Mouse (Mus musculus) left cerebral cortex, postnatal 10 days (tissue): Measurements from ENCODE around the gene Mpv17l. TPM values are rescaled to one million over a fixed set of nuclear protein-coding genes. Genes with fewer than 3 reads are reported as not detected.
"Not testable (repeated sequence)": the region's sequence is repeated elsewhere in the genome, so short reads cannot be mapped to it uniquely, and the experiment has no call there.

ENCODE experiments used
- DNase-seq, 2 experiments: peaks; one replicate each; pipeline ENCODE4 v3.0.0; 2021 to 2022; ENCODE audit warnings: low spot score in 2 of 2, mixed read lengths in 1 of 2; ENCODE audit errors: extremely low spot score in 1 of 2
- intact Hi-C: fragments of 180-260 bp; cut with DNase I; formaldehyde crosslinking; loops from one replicate; pipeline ENCODE4 v1.15.1; 2025
- total RNA-seq, 2 experiments: library from RNA; stranded (reverse); gene quantifications; 2 replicates each; pipeline ENCODE4 v1.2.3; 2021

Mpv17l gene
- total RNA-seq: 10 to 100 TPM; 71.9 to 75.9 TPM

DNA sequence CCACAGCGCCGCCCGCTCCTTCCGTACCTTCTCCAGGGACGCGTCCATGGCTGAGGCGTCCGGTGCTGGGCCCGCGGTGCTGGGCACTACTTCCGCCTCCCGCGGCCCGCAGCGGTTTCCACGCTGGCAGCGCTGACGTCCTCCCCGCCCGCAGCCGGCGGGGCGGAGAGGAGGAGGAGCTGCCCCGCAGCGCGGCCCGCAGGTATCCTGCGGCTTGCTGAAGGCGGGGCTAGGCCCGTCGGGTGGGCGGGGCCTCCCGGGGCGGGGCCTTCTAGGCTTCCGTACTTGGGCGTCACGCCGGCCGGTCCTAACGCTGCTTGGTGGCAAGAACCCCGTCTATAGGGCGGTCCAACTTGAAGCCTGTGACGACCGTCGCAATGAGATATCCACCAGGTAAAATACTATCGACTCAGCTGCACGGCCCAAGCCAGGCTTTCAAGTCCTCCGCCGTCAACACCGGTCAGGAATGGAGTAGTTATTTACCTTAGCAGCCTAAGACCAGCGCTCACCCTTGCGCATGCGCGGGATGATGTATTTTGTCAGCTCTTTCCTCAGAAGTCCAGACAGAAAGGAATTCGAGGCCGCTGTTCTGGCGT lies at the start of gene Mpv17l, which contains the start of gene Pdxdc1:
TSS of gene Mpv17l (plus strand) at position 274 of the 596 bp plus-strand sequence.
TSS of gene Pdxdc1 (minus strand) at position 244 of the 596 bp plus-strand sequence.
- intact Hi-C loops: loop anchor here (5.0 kb wide), 1 partner anchor 209 kb away; no protein-coding TSS in a partner anchor
- peak; percentile 95 to 97 for DNase-seq

DNA sequence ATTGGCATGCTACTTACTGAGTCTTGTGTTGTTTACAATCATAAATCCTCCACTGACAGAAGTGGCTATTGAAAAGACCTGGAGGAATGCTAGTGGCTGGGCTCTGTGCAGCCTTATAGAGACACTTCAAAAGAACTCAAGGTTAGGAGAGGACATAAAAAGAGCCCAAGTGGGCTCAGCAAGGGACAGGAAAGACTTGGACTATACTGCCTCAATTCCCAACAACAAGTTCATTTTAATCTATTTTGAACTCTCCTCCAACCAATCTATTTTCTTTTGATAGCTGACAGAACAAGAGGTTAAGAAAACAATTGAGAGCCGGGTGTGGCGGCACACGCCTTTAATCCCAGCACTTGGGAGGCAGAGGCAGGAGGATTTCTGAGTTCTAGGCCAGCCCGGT lies 49.1 kb upstream of the Mpv17l start:
- DNase-seq: no peak
- intact Hi-C loops: no loop called here

DNA sequence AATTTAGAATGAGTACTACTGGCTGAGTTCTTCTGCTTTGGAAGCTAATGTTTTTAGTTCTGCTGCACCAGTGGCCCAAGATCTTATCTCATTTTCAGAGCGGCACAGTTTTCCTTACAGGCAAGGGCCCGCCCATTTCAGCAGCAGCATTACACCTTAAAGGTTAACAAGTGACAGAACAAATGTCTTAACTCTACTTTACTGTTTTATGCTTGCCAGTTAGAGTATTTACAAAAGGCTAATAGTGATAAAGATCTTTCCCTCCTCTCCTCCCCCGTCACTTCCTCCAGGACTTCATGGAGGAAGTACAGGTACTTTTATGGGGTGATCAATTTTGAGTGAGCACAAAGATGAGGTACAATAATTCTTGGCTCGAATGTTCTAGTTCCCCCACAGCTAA lies 36.9 kb upstream of the Mpv17l start:
- no peak for DNase-seq
- intact Hi-C loops: no loop called here

DNA sequence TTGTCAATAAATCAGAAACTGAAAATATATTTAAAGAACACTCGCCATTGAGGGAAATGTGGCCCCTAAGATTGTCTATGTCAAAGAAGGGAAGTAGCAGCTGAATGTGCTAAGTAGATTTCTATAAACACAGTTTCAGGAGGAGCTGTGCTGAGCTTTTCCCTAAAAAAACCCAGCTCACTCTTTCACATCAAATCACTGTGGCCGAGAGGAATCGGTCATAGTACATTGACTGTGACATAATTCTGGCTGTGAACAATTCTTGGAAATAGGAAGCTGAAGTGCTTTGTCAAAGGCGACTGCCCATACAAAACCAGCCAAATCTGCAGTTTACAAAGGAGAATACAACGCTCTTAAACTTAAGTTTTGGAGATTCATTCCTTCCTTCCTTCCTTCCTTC lies 36.3 kb upstream of the Mpv17l start:
- intact Hi-C loops: no loop called here
- no peak for DNase-seq

DNA sequence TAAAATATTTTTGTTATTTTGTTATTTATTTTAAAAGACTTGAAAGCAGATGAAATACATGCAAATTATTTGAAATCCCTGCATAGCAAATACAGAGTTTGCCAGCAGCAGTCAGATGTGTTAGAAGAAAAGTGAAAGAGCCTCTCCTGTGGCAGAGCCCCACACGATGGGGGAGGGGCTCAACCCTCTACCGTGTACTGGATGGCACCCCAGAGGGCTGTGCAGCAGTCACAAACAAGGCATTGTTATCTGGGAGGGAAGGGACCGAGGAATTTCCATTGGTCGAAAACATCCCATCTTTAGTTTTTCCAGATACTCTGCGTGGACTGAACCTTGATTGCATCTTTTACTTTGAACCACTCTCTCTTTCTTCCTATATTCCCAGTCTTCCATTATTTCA lies 35.6 kb upstream of the Mpv17l start:
- intact Hi-C loops: not testable (repeated sequence)

DNA sequence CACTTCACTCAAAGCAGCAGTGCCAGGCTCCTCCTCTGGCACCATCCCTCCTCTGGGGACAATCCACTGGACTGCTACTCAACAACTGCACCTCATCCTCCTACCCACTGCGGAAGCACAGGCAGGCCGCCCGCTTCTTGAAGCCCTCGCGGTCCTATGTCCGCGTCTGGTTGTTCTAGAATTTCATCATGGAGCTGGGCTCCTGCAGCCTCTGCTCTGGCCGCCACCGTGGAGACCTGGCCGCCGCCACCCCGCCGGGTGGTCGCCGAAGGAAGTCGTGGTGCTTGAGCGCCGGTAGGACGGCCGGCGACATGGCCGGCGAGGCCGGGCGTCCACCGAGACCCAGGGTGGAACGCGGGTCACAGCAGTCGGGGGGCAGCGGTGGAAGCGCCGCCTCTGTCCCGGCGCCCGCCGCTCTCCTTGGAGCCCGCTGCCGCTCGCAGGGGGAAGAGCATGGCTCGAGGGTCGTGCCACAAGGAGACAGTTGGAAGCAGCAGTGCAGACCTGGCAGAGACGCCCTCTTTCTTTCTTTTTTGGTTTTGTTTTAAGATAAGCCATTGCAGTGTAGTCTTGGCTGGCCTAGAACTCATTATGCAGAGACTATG lies 34.9 kb upstream of the Mpv17l start:
- intact Hi-C loops: no loop called here
- peak in 1 of 2 experiments; percentile 38 for DNase-seq

More for the DNA sequence above, 35.6 kb upstream of the Mpv17l start:
- peak in 1 of 2 experiments; percentile 58 for DNase-seq

DNA sequence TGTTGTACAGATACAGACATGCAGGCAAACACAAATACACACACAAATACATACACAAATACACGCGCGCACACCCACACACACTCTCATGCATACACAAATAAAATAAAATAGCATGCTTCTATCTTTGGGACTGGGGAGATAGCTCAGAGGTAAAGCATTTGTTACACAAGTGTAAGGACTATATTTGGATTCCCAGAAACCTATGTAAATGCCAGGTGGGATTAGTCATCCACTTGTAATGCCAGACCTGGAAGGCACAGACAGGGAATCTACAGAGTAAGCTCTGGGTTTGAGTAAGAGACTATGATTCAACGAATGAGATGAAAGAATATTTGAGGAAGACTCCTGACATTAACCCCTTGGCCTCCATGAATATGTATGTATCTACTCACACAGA lies 27.5 kb upstream of the Mpv17l start:
- intact Hi-C loops: no loop called here
- DNase-seq: no peak

DNA sequence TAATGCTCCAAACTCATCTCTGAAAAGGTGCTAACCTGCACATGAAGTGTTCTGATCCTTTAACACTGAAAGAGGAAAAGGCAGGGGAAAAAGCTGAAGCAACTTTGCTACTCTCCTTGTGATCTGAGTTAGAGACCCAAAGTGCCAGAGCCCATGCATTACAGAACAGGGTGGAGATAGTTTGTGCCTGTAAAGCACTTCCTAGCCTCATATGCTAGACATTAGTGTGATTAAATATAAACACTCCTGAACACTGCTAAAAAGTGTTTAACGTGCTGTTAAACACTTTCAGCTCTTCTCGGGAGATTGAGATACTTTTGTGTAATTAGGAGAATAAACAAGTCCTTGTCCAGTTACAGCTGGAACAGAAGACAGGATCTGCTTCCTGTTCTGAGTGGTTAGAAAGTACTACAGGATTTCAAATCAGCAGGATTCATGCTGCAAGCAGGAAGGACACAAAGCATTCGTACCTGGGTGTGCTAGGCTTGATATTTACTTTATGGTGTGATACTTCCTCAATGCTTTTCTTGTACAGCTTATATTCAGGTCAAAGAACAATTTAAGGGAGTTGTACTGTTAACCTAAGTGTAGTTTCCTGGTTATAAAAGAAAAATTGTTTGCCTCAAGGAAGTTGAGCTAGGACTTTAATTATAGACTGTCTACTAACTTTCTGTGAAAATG lies 19.7 kb upstream of the Mpv17l start:
- intact Hi-C loops: no loop called here

DNA sequence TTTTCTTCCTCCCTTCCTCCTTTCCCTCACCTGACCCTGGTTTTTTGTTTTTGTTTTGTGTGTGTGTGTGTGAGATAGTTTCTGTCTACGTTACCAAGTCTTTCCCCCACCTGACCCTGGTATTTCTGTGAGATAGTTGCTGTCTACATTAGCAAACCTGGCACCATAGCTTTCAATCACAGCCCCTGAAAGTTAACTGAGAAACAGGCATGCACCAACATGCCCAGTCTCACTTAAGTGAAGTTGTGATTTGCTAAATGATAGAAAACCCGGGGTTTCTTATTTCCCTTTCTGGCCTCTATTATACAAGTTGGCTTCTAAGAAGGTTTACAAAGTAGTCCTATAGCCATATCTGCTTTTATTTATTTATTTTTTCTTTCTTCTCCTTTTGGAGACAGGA lies 12.5 kb upstream of the Mpv17l start:
- no peak for DNase-seq
- intact Hi-C loops: no loop called here

More for the DNA sequence above, 19.7 kb upstream of the Mpv17l start:
- DNase-seq: no peak

DNA sequence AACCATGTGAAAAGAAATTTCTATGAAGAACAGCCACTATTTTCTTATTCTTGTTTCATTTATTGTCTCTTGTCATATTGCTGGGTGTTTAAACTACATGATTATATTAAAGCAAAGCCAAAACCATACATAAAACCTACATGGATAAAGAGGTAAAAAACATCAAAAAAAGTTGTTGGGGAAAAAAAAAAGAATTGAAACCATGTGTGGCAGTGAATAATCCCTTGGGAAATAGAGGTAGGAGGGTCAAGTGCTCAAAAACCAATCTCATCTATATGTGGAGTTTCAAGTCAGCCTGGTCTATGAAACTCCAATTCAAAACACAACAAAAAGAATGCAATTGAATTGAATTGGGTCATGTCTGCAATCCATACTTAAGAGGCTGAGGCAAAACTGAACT lies 10.1 kb upstream of the Mpv17l start:
- DNase-seq: no peak
- intact Hi-C loops: no loop called here

DNA sequence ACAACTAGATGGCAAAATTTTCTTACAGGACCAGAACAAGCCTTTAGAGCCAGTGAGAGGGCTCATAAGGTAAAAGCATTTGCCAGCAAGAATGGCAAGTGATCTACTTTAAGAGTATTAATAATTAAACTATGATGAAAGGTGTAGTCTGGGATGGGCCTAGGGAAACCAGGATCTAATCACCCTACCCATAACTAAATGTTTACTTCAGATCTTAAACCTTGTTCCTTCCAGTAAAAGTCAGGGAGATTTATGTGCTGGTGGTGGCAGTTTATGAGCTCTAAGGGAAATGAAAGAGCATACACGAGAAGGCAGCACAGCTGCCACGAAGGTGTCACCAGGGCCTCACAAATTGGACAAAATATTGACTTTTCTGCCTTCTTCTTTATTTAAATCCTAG lies 8.9 kb upstream of the Mpv17l start:
- no peak for DNase-seq
- intact Hi-C loops: no loop called here

DNA sequence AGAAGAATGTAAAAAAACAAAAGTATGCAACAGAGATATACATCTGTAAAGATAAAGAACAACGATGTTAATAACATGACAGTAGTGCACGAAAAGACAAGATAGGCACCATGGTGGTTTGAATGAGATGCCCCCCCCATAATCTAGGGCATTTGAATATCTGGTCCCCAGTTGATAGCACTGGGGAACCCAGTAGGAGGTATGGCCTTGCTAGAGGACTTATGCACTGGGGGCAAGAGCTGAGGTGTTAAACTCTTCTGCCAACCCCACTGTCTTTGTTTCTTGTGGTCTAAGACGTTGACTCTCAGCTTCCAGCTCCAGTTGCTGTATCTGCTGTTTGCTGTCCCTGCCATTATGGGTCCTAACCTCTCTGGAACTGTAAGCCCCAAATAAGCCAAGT lies 7.2 kb upstream of the Mpv17l start:
- DNase-seq: no peak
- intact Hi-C loops: no loop called here

DNA sequence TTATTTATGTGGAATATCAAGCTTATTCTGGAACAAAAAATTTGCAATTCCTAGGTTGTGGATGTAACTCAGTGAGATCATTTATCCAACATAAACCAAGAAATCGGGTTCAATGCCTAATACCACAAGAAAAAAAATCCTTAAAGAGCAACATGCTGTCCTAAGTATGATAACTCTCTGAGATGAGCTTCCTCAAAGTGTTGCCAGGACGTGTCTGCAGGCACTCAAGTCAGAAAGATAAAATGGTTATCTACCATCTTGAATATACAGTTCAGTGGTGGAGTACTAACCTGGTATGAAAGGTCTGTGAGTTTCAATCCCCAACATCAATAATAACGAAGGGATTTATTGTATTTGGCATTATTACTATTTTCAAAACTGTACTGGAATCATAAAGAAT lies 6.6 kb upstream of the Mpv17l start:
- no peak for DNase-seq
- intact Hi-C loops: no loop called here

DNA sequence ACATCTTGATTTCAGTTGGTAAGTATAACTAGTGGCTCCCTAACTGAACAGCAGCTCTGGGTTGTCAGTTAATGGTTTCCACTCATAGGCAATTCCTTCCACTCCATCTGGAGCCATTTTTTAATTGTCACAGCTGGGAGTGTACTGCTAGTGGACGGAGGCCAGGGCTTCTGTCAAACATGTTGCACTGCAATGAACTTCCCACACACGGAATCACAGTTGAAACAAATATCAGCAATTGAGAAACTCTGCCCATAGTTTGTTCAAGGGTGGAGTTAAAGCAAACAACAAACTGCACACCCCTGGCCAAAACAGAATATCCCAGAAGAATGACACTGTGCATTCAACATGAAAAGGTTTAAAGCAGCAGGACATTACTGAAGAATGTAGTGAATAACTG lies 4.0 kb upstream of the Mpv17l start:
- intact Hi-C loops: no loop called here
- DNase-seq: no peak

DNA sequence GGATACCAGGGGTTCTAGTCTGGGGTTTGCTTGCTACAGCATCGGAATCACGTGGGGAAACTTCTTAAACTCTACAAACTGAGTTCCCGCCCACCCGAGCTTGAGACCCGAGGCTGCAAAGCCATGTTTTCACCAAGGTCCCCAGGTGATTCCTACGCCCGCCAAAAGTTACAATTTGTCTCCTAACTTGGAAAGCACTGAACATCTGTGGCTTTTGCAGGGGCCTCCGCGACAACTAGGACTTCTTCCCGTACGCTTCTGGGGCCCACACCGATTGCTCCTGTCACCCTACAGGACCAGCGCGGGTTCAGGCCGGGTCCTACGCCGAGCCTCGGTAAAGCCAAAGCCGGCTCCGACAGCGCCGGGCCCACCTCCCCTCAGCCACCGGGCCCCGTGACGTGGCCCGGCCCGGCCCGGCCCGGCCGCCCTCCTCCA lies 547 bp upstream of the Mpv17l start:
- no peak for DNase-seq
- intact Hi-C loops: loop anchor here (5.0 kb wide), 1 partner anchor 210 kb away; no protein-coding TSS in a partner anchor

DNA sequence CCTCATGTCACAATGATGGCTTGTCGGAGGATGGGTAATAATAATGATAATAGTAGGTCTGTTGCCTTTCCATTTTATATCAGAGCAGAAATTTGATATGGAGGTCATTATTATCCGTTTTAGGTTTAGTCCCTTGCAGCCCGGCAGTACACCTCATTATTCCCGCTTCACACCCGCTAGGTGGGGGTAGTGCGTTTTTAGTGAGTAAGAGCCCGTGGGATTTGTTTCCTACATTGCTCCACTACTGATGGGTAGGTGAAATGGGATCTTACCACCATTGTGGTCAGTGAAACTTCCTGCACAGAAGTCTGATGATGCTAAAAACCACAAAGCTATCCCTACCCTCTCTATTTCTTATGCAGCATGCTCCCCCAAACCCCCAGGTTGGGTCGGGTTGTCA lies 527 bp downstream of the Mpv17l start:
- peak; percentile 80 for DNase-seq
- intact Hi-C loops: loop anchor here (5.0 kb wide), 1 partner anchor 209 kb away; no protein-coding TSS in a partner anchor

DNA sequence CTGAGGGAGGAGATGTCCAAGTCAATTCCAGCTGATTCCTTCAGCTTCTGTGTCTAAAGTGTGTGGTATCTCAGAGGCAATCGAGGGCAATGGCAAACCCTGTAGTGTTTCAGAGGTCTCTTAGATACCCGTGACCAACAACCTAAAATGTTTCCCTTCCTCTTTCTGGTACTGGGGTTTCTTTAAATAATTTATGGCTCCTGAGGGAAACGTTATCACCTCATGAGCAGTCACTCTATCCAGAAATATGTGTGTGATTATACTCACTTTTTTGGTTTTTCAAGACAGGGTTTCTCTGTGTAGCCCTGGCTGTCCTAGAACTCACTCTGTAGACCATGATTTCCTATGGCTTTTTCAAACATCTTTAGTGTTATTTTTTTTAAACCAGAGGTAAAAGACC lies 4.3 kb downstream of the Mpv17l start:
- no peak for DNase-seq
- intact Hi-C loops: no loop called here

DNA sequence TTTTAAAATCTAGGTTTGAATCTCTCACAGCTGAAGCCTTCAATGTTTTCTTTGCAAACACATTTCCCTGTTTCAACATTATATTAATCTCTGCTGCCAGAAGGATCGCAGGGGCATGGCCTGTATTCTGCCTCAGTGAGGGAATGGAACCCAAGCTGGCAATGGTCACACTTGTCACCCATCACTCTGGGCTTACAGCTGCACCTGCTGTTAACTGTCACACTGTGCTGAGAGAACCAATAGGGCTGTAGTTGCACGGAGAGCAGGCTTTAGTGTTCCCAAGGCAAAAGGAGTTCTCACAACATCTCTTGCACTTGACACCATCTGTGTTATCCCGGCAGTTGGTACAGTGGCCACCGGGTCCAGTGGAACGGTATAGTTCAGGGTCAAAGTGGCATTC lies 17.1 kb downstream of the Mpv17l start:
- intact Hi-C loops: no loop called here
- no peak for DNase-seq

DNA sequence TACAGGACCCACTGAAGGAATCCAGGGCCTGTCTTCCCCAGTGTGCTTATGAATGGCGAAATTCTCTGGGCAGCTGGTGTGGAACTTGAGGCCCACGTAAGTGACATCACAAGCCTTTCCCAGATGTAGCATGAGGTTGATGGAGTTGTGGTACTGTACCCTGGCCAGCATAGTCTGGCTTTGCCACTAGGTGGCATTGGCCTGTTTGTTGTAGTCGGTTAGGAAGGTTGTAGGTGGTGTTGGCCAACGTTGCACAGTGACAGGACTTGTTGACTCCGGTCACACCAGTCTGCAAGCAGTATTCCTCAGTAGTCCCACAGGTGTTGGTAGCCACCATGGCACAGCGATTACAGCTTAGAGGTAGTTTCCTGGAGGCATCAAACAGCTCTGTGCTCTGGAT lies 18.1 kb downstream of the Mpv17l start:
- no peak for DNase-seq
- intact Hi-C loops: no loop called here

DNA sequence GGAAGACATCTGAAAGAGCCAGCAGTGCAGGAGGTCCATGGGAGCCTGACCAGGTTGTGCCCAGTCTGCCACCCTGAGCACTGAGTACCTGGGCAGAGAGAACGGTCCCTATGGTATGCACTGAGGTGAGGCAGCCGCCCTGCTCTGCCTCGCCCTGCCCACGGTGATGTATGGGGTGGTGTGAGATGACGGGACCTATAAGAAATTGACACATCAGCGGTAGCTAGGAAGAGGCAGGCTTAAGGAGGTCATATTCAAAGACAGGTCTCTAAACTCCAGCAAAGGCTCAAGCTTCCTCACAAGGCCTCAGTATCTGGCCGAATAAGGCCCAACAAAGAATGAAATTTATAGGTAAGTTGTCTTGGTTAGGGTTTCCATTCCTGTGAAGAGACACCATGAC lies 18.8 kb downstream of the Mpv17l start:
- intact Hi-C loops: no loop called here
- DNase-seq: no peak
